Mouse (Mus musculus) adrenal gland, postnatal 0 days (tissue): ENCODE data around the gene Cgrrf1. TPM values are rescaled to one million over a fixed set of nuclear protein-coding genes. Genes with fewer than 3 reads are reported as not detected.

Experiments
- polyA plus RNA-seq: library from polyadenylated mRNA; unstranded; fragments of >200 nt; fragmentation: Nextera tagmentation; extraction: Ambion mirVana; gene quantifications from 2 replicates; pipeline ENCODE4 v1.2.1, GENCODE M21; 2015

Gene Cgrrf1
- polyA plus RNA-seq, result 42.8 and 50.3 TPM in 2 replicates

GRCm38 (mm10) chr14:46831837-46832333 is at the start of gene Cgrrf1:
TSS of gene Cgrrf1 (plus strand) at chr14:46832125.

GRCm38 (mm10) chr14:46787787-46788504 is 44.0 kb upstream of the Cgrrf1 start, which contains the start of gene Cnih1:
TSS of gene Cnih1 (minus strand) at chr14:46788411.

GRCm38 (mm10) chr14:46821873-46822716 is 9.8 kb upstream of the Cgrrf1 start, which contains the start of gene Gmfb:
TSS of gene Gmfb (minus strand) at chr14:46822242.

GRCm38 (mm10) chr14:46882431-46883067 is 50.6 kb downstream of the Cgrrf1 start, which contains the start of gene Samd4:
TSS of gene Samd4 (plus strand) at chr14:46882854.

Other genes starting within 250 kb of the Cgrrf1 start
- gene Cdkn3, start 71.6 kb upstream of the Cgrrf1 start, polyA plus RNA-seq, result 34.7 and 45.9 TPM in 2 replicates
- gene Cnih1, start 43.7 kb upstream of the Cgrrf1 start, polyA plus RNA-seq, result 161 and 230 TPM in 2 replicates
- gene Gmfb, start 9.9 kb upstream of the Cgrrf1 start, polyA plus RNA-seq, result 67.7 and 73.3 TPM in 2 replicates
- gene Samd4, start 50.7 kb downstream of the Cgrrf1 start, polyA plus RNA-seq, result 5.5 and 8.1 TPM in 2 replicates